Mouse (Mus musculus) testis, adult 2 months (tissue): ENCODE measurements around the gene H2-Q4. TPM values are rescaled to one million over a fixed set of nuclear protein-coding genes. Genes with fewer than 3 reads are reported as not detected.
A peak's percentile ranks its signal among the peaks of the same experiment; 100 is the strongest.
"Not testable (repeated sequence)": the region's sequence is repeated elsewhere in the genome, so short reads cannot be mapped to it uniquely, and the experiment has no call there.

Experiments used
- H3K27ac ChIP-seq: fragments of 200-500 bp; 2 replicates; pipeline ENCODE4 v1.5.1; 2012; ENCODE audit warnings: low read depth, low read length; ENCODE audit not compliant: control insufficient read depth, insufficient read depth
- H3K27me3 ChIP-seq: fragments of 200-500 bp; 2 replicates; pipeline ENCODE4 v1.6.1; 2012; ENCODE audit warnings: mild to moderate bottlenecking, low read length, moderate library complexity; ENCODE audit not compliant: control insufficient read depth, insufficient read depth
- H3K36me3 ChIP-seq: fragments of 200-500 bp; 2 replicates; pipeline ENCODE4 v1.6.1; 2012; ENCODE audit warnings: mild to moderate bottlenecking, low read length; ENCODE audit not compliant: control insufficient read depth, insufficient read depth
- H3K4me1 ChIP-seq: fragments of 200-500 bp; 2 replicates; pipeline ENCODE4 v1.6.1; 2012; ENCODE audit warnings: low read length; ENCODE audit not compliant: control insufficient read depth, insufficient read depth
- H3K4me3 ChIP-seq: fragments of 200-500 bp; 2 replicates; pipeline ENCODE4 v1.5.1; 2012; ENCODE audit warnings: low read depth, mild to moderate bottlenecking, low read length, moderate library complexity, mixed read lengths; ENCODE audit not compliant: control insufficient read depth
- CTCF ChIP-seq: fragments of 200-500 bp; IDR thresholded peaks from 2 replicates; pipeline ENCODE4 v1.5.1; 2012; ENCODE audit warnings: low read depth, mild to moderate bottlenecking, inconsistent platforms, low read length, moderate library complexity; ENCODE audit not compliant: control insufficient read depth, insufficient read depth, insufficient replicate concordance
- POLR2A ChIP-seq: fragments of 200-500 bp; IDR thresholded peaks from 2 replicates; pipeline ENCODE4 v1.6.1; 2012; ENCODE audit warnings: low read depth, mild to moderate bottlenecking, inconsistent platforms, low read length, moderate library complexity; ENCODE audit not compliant: control insufficient read depth
- polyA plus RNA-seq: library from polyadenylated mRNA; depleted of rRNA; stranded (reverse); fragments of >200 nt; gene quantifications from 2 replicates; pipeline ENCODE4 v1.2.3, GENCODE M21; 2012

Gene H2-Q4
- polyA plus RNA-seq, 1 experiment: 3.2 TPM

DNA sequence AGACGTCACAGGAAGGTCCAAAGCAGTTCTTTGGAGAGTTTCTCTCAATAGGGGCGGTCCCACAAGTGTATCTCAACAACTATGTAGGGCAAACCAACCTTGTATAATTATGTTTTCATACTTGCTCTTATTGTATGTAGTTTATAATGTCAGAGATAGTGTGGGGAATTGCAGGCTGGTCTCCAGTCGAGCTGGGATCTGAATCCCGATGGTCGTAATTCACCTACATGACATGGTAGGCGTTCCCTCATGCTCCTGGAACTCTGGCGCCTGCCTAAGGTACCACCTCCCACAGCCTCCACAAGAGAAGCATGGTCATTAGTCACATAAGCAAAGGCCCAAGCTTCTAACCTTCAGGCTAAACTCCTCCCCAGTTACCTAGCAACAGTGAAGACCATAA lies 39.4 kb downstream of the H2-Q4 start:
- H3K27ac ChIP-seq: no peak overlapping the region

DNA sequence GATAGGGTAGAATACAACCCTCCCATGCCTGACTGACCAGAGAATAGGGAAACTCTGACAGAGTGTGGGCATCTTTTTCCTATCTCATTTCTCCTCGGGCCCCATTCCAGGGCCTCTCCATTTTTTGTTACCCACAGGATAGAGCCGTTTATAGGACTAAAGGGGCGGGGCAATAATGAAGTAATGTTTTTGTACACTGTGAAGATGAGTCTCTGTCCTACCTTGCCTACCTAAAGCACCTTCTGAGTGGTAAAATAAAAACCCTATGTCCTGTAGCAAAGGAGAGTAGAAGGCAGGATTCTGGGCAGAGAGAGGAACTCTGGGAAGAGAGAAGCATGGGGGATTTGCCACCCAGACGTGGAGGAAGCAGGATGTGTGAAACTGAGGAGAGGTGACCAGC lies 40.1 kb downstream of the H2-Q4 start:
- not testable (repeated sequence) for H3K27ac ChIP-seq, H3K27me3 ChIP-seq, H3K4me1 ChIP-seq, H3K36me3 ChIP-seq, H3K4me3 ChIP-seq

More for the DNA sequence above, 39.4 kb downstream of the H2-Q4 start:
- no peaks in the 10 kb centered on the region for H3K27me3 ChIP-seq
- TF ChIP-seq CTCF: no peak
- TF ChIP-seq POLR2A: no peak
- H3K4me1 ChIP-seq: peaks cover 2% of the 10 kb centered on the region; the same call in 1 of the 2 replicates
- no peaks in the 10 kb centered on the region for H3K36me3 ChIP-seq
- H3K4me3 ChIP-seq: no peak overlapping the region

- not testable (repeated sequence) for H3K4me1 ChIP-seq, H3K36me3 ChIP-seq, H3K27me3 ChIP-seq, H3K4me3 ChIP-seq, H3K27ac ChIP-seq
- peak; percentile 68; the same call in 1 of the 2 replicates for TF ChIP-seq CTCF
Measured at GRCm38 (mm10) chr17:35420206-35420810, 40.9 kb downstream of the H2-Q4 start.

GRCm38 (mm10) chr17:35421331-35421730 lies 41.9 kb downstream of the H2-Q4 start:
- not testable (repeated sequence) for H3K36me3 ChIP-seq, H3K27me3 ChIP-seq, H3K27ac ChIP-seq, H3K4me1 ChIP-seq, H3K4me3 ChIP-seq

DNA sequence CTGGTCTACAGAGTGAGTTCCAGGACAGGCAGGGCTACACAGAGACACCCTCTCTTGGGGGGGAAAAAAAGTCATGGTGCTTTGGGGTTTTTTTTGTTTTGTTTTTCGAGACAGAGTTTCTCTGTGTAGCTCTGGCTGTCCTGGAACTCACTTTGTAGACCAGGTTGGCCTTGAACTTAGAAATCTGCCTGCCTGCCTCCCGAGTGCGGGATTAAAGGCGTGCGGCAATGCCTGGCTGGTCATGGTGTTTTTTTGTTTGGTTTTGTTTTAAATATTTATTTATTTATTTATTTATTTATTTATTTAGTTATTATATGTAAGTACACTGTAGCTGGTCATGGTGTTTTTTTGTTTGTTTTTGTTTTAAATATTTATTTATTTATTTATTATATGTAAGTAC lies 42.9 kb downstream of the H2-Q4 start:
- not testable (repeated sequence) for H3K27ac ChIP-seq, H3K36me3 ChIP-seq, H3K27me3 ChIP-seq, H3K4me1 ChIP-seq, H3K4me3 ChIP-seq

GRCm38 (mm10) chr17:35423131-35423810 lies 43.9 kb downstream of the H2-Q4 start:
- not testable (repeated sequence) for H3K36me3 ChIP-seq, H3K4me1 ChIP-seq, H3K4me3 ChIP-seq, H3K27me3 ChIP-seq, H3K27ac ChIP-seq

- not testable (repeated sequence) for H3K4me3 ChIP-seq, H3K27ac ChIP-seq, H3K4me1 ChIP-seq, H3K27me3 ChIP-seq, H3K36me3 ChIP-seq
Measured at GRCm38 (mm10) chr17:35424106-35424505, 44.7 kb downstream of the H2-Q4 start.

DNA sequence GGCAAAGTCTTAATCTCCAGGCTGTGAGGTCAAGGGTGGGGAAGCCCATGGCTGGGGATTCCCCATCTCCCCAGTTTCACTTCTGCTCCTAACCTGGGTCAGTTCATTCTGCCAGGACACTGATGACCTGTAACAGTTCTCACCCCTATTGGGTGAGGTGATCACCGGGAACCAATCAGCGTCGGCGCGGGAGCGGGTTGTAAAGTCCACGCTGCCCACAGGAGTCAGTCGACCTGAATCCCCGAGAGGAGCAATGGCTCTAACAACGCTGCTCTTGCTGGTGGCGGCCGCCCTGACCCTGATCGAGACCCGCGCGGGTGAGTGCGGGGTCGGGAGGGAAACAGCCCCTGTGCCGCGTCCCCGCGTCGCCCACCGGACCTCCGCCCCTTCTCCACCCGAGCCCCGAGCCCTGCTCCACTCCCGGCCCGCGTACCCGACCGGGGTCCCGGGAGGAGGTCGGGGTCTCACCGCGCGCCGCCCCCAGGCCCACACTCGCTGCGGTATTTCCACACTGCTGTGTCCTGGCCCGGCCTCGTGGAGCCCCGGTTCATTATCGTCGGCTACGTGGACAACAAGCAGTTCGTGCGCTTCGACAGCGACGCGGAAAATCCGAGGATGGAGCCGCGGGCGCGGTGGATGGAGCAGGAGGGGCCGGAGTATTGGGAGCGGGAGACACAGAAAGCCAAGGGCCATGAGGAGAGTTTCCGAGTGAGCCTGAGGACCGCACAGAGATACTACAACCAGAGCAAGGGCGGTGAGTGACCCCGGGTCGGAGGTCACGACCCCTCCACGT lies 45.4 kb downstream of the H2-Q4 start, which contains the start of gene H2-Q6:
Gene H2-Q6 (plus strand): TSS at position 227 of the 793 bp plus-strand sequence.
- peak within 1 kb of the TSS; percentile 68 for H3K4me3 ChIP-seq
- H3K4me1 ChIP-seq, H3K27ac ChIP-seq, H3K27me3 ChIP-seq, H3K36me3 ChIP-seq: not testable (repeated sequence)

DNA sequence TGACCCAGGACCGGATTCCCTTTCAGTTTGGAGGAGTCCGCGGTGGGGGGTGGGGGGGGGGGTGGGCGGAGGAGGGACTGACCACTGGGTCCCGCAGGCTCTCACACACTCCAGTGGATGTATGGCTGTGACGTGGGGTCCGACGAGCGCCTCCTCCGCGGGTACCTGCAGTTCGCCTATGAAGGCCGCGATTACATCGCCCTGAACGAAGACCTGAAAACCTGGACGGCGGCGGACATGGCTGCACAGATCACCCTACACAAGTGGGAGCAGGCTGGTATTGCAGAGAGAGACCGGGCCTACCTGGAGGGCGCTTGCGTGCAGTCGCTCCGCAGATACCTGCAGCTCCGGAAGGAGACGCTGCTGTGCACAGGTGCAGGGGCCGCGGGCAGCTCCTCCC lies 46.1 kb downstream of the H2-Q4 start:
- not testable (repeated sequence) for H3K27ac ChIP-seq, H3K36me3 ChIP-seq, H3K4me1 ChIP-seq, H3K27me3 ChIP-seq
- H3K4me3 ChIP-seq: peak overlapping the region; percentile 32

DNA sequence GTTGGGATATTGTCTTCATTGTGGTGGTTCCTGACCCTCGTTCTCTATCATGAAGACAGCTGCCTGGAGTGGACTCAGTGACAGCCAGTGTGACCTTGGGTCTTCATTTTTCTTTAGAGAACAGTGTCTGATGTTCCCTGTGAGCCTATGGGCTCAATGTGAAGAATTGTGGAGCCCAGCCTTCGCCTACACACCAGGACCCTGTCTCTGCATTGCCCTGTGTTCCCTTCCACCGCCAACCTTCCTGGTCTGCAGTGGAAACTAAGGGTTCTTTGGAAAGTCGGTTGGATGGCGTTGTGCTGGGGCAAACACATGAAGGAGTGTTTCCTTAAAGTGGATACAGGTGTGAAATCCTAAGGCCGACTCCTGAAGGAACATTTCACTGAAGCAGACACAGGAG lies 49.5 kb downstream of the H2-Q4 start:
- H3K27ac ChIP-seq, H3K36me3 ChIP-seq, H3K4me1 ChIP-seq, H3K4me3 ChIP-seq, H3K27me3 ChIP-seq: not testable (repeated sequence)

- not testable (repeated sequence) for H3K4me1 ChIP-seq, H3K36me3 ChIP-seq, H3K27me3 ChIP-seq, H3K27ac ChIP-seq, H3K4me3 ChIP-seq
Measured at GRCm38 (mm10) chr17:35430671-35431070, 51.3 kb downstream of the H2-Q4 start.
